Mouse (Mus musculus) splenic B cell, adult 2 months (primary cell): Measurements from ENCODE around the gene Rab36.
A peak's percentile ranks its signal among the peaks of the same experiment; 100 is the strongest.

ENCODE experiments used
- DNase-seq: peaks from one replicate; pipeline ENCODE4 v3.0.0-alpha.2; 2011; ENCODE audit warnings: low read depth, low spot score
- H3K27me3 ChIP-seq: 2 replicates; pipeline ENCODE4 v1.6.1; 2012; ENCODE audit warnings: mild to moderate bottlenecking, low read length, moderate library complexity, mixed read lengths; ENCODE audit not compliant: control insufficient read depth, poor library complexity, insufficient read depth, severe bottlenecking
- H3K36me3 ChIP-seq: 2 replicates; pipeline ENCODE4 v1.6.1; 2012; ENCODE audit warnings: mild to moderate bottlenecking, low read length, moderate library complexity, mixed read lengths; ENCODE audit not compliant: control insufficient read depth, poor library complexity, insufficient read depth, severe bottlenecking

Gene Rab36

GRCm38 (mm10) chr10:75036883-75037379 is at the start of gene Rab36:
TSS of gene Rab36 (plus strand) at chr10:75037058.
- Histone ChIP-seq H3K27me3 (no peaks in the 10 kb centered on the region; the same call in 1 of the 2 replicates), H3K36me3 (no peaks in the 10 kb centered on the region)
- peak; percentile 84 for DNase-seq

- no peaks in the 10 kb centered on the region for H3K27me3 ChIP-seq
- DNase-seq, result peak; percentile 10
- no peaks in the 10 kb centered on the region for H3K36me3 ChIP-seq
These were observed 49.0 kb upstream of the Rab36 start for GRCm38 (mm10) chr10:74987698-74988470.

DNA sequence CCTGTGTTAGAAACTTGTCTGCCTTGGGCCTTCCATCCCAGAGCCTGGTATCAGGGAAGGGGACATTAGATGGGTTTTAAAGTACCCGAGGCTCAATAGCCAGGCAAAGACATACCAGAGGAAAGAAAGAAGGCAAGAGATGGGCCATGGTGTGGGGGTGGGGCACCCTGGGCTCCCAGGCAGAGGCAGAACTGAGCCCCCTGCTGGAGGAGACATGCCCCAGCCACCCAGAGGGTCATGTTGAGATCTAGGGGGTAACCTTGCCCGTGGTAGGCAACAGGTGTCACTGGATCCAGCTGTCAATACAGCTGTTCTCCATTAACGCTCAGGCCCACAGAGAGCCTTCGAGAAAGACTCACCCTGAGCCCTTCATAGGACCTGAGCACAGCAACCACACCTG is 47.0 kb upstream of the Rab36 start:
- Histone ChIP-seq H3K36me3 (no peaks in the 10 kb centered on the region), H3K27me3 (no peaks in the 10 kb centered on the region)
- DNase-seq, result no peak

- no peaks in the 10 kb centered on the region for H3K36me3 ChIP-seq
- no peak for DNase-seq
- no peaks in the 10 kb centered on the region for H3K27me3 ChIP-seq
These were observed 46.1 kb upstream of the Rab36 start for GRCm38 (mm10) chr10:74990584-74991322.

- DNase-seq, result no peak
- no peaks in the 10 kb centered on the region for H3K27me3 ChIP-seq
- H3K36me3 ChIP-seq, result no peaks in the 10 kb centered on the region
These were observed 42.0 kb upstream of the Rab36 start for GRCm38 (mm10) chr10:74994863-74995262.

GRCm38 (mm10) chr10:74995377-74995776 is 41.5 kb upstream of the Rab36 start:
- DNase-seq, result no peak
- Histone ChIP-seq H3K36me3 (no peaks in the 10 kb centered on the region), H3K27me3 (no peaks in the 10 kb centered on the region)

GRCm38 (mm10) chr10:75001391-75001790 is 35.5 kb upstream of the Rab36 start:
- no peaks in the 10 kb centered on the region for H3K36me3 ChIP-seq
- DNase-seq, result no peak
- no peaks in the 10 kb centered on the region for H3K27me3 ChIP-seq

GRCm38 (mm10) chr10:75004067-75004466 is 32.8 kb upstream of the Rab36 start:
- H3K27me3 ChIP-seq, result no peaks in the 10 kb centered on the region
- no peak for DNase-seq
- no peaks in the 10 kb centered on the region for H3K36me3 ChIP-seq

- no peak for DNase-seq
- Histone ChIP-seq H3K27me3 (no peaks in the 10 kb centered on the region), H3K36me3 (no peaks in the 10 kb centered on the region)
These were observed 29.8 kb upstream of the Rab36 start for GRCm38 (mm10) chr10:75006889-75007662.

- H3K36me3 ChIP-seq, result no peaks in the 10 kb centered on the region
- H3K27me3 ChIP-seq, result no peaks in the 10 kb centered on the region
- DNase-seq, result no peak
These were observed 26.2 kb upstream of the Rab36 start for GRCm38 (mm10) chr10:75010704-75011103.

GRCm38 (mm10) chr10:75015465-75015864 is 21.4 kb upstream of the Rab36 start:
- H3K36me3 ChIP-seq, result no peaks in the 10 kb centered on the region
- H3K27me3 ChIP-seq, result no peaks in the 10 kb centered on the region

GRCm38 (mm10) chr10:75016481-75016880 is 20.4 kb upstream of the Rab36 start:
- DNase-seq, result no peak
- no peaks in the 10 kb centered on the region for H3K36me3 ChIP-seq
- no peaks in the 10 kb centered on the region for H3K27me3 ChIP-seq

More at GRCm38 (mm10) chr10:75015465-75015864, 21.4 kb upstream of the Rab36 start:
- no peak for DNase-seq

GRCm38 (mm10) chr10:75020271-75020670 is 16.6 kb upstream of the Rab36 start:
- no peak for DNase-seq
- no peaks in the 10 kb centered on the region for H3K27me3 ChIP-seq
- H3K36me3 ChIP-seq, result no peaks in the 10 kb centered on the region

GRCm38 (mm10) chr10:75021138-75021537 is 15.7 kb upstream of the Rab36 start:
- H3K36me3 ChIP-seq, result no peaks in the 10 kb centered on the region
- peak; percentile 67 for DNase-seq

More at GRCm38 (mm10) chr10:75021138-75021537, 15.7 kb upstream of the Rab36 start:
- no peaks in the 10 kb centered on the region for H3K27me3 ChIP-seq
